Mouse (Mus musculus) 416B (cell line): ENCODE measurements at regions not wholly inside any gene's neighbourhood (a gene's known extent, or its start where the extent isn't known, plus 50 kb on each side); places are given as distances from the start of the nearest gene placed in this dataset.

Experiments
- DNase-seq: peaks from one replicate; pipeline ENCODE4 v3.0.0; 2011; ENCODE audit warnings: low read depth

DNA sequence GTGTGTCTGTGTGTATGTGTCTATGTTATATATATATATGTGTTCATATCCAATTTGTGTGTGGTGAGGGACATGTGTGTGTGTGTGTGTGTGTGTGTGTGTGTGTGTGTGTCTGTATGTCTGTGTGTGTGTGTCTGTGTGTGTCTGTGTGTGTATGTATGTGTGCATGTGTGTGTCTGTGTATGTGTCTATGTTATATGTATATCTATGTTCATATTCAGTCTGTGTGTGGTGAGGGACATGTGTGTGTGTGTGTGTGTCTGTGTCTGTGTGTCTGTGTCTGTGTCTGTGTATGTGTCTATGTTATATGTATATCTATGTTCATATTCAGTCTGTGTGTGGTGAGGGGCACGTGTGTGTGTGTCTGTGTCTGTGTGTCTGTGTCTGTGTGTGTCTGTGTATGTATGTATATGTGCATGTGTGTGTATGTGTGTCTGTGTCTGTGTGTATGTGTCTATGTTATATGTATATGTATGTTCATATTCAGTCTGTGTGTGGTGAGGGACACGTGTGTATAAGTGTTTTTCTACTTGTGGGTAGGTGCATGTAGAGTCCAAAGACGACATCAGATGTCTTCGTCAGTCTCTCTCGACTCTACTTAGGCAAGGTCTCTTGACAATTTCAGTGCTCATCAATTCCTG lies 370.5 kb upstream of the Slc7a11 start:
- no peak for DNase-seq

DNA sequence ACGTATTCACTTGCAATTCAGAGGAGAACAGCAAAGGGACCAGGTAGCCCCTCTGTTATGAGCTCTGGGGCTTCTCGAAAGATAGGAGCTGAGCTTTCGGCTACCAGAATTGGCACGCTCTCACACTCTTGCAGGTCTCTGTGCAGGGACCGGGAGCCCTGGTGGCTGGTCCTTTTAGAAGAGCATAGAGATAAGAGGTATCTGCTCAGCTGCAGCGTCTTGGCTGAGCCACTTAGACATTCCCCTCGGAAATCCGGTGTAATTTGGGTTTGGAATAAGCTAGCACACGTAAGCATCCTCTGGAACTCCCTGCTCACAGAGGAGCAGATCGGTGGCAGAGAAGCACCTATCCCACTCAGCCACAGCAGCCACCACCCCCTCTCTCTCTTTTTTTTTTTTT lies 372.3 kb upstream of the Slc7a11 start:
- no peak for DNase-seq

DNA sequence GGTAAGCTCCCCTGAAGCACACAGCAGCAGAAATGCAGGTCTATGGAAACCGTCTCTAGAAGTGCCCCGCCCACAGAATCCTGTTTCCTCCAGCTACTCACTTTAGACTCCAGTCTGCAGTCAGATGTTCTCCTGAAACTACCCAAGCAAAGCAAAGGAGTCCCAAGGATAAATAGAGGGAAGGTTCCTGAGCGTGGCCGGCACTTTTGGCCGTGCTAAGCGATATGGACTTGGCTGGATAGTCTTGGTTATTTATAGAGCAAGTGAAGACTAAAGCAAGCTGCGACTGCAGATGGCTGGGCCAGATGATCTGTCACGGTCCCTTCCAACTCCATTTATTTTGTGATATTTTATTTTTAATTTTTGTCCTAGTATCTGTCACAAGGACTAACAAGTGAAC lies 373.1 kb upstream of the Slc7a11 start:
- DNase-seq: no peak

DNA sequence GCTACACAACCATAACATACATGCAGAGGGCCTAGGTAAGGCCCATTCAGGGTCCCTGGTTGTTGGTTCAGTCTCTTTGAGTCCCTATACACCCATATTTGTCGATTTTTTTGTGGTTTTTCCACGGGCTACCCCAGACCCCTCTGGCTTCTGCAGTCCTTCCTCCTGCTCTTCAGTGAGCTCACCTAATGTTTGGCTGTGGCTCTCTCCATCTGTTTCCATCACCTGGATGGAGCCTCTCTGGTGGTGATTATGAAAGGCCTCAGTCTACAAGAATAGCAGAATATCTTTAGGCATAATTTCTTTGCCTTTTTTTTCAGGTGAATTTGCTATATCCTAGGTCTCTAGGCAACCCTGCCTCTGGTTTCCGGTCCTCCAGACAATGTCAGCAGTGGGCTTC lies 373.9 kb upstream of the Slc7a11 start:
- no peak for DNase-seq

DNA sequence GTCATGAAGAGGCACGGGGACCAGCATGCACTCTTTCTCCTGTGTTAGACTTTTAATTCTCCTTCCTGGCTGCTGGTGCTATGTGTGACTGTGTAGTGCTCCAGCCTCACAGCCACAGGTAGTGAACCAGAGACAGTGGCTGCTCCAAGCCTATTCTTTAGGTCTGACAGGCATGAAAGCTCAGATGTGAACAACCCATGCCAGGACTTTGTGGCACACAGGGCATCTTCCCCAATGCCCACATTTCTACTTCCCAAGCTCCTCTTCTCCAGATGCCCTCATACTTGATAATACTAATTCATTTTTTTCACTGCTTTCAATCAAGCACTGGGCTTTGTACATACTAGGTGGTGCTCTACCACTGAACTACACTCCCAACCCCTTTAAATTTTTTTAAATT lies 377.4 kb upstream of the Slc7a11 start:
- no peak for DNase-seq

DNA sequence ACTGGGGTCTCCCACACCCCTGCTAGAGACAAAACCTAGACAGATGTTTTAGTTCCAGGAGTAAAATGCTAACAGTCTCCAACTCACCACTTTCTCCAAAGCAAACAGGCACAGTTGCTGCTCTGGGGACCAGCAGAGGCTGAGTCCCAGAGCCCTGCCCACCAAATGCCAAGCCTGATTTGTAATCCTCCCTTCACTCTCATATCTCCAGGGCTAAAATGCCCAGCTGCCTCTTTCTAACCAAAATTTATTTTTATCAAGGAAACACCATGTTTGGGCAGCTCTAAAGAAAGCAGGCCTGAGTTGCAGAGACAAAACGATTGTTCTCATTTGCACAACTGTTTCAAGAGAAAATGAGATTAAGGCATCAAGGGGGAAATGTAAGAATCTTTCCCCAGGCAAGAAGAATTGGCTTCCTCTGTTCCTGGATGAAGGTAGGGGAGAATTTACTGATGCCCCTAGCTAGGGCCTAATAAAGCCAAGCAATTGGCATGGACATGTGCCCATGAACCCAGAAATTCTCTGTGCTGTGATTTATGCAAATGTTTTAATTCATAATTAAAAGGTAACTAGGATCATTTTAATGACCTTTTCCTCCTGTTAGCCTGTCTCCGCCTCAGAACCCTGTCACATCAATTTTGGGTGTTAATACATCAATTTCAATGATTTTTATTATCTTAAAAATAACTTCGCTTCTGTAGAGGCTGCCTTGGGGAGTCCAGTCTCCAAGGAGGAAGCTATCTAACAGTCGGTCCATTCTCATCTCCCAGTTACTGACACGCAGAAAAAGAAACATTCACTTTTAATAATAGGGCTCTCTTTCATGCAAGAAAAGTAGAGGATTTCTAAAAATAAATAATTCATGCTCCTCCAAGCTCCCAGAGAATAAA lies 382.4 kb upstream of the Slc7a11 start:
- no peak for DNase-seq

DNA sequence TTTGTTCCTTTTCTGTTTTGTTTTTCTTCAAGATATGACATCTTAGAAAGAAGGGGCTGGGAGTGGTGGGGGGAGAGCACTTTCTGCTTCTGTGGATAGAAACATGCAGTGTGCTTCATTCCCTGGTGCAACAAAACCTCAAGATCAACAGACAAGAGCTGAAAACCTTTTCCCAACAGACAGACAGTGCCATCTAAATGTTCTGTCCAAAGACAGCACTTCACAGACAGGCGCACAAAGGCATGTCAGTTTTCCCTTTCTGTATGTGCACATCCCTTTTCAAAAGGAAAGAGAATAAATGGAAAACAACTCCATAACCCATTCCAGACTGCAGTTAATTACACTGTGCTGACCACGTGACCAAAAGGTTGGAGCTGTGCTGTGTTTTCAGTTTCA lies 383.0 kb upstream of the Slc7a11 start:
- DNase-seq: no peak

DNA sequence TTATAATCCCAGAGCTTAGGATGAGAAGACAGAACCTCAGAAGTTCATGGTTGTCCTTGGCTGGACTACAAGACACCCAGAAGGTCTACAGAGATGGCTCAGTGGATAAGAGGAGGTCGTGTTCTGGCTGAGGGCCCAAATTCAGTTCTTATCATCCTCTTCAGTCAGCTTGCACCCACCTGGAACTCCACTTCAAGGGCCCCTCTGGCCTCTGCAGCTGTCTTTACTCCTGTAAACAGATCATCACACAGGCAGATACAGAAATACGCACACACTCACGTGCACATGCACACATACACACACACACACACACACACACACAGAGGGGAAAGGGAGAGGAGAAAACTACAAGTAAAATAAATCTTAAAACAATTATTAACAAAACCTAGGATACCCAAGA lies 385.8 kb upstream of the Slc7a11 start:
- no peak for DNase-seq

DNA sequence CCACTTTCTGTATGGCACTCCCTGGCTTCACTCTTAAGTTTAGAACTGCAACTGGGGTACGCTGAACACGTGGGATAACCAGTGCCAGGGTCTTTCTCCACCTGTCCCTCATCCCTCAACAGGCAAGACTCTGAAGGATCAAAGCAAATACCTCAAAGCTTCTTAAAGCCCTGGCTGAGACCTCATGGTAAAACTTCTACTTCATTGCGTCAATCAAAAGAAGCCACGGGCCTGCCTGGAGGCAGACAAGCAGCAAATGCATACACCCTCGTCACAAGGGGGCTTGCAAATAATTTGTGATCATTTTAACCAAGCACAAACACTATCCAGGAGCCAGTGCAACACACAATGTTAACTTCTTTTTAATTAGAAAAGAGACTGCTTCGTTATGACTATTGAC lies 387.0 kb upstream of the Slc7a11 start:
- DNase-seq: no peak

DNA sequence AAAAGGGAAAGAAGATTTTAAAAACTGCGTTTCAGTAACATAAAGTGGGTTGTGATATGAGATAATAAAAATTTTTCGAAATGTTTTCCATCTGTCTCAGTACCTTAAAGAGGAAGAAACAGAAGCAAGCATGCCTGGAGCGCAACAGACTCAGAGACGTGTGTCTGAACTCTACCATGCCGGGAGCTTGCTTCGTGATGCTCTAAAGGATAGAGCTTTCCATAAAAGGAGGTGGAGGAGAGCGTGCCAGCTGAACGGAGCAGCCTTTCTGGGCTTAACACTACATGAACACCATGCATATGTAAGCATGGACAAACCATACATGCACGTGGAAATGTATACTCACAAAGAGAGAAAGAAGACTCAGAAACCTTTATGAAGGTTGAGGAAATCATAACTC lies 387.5 kb upstream of the Slc7a11 start:
- DNase-seq: no peak

DNA sequence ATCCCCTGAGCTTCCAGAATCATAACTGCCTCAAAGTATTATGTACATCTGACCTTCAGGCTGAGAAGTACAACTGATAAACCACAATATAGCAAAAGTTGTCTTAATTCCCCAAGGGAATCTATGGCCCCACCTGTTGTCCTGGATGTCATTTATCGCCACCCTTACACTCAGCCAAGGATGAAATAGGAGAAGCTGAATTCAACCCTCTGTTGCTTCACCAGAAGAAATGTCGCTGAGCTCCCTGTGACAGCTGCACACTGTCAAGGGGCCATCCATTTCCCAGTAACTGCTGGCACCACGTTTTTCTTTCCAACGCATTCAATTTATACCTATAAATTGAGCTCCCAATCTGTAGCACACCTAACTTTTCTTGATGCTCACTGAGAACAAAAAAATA lies 382.0 kb upstream of the Noct start:
- no peak for DNase-seq

DNA sequence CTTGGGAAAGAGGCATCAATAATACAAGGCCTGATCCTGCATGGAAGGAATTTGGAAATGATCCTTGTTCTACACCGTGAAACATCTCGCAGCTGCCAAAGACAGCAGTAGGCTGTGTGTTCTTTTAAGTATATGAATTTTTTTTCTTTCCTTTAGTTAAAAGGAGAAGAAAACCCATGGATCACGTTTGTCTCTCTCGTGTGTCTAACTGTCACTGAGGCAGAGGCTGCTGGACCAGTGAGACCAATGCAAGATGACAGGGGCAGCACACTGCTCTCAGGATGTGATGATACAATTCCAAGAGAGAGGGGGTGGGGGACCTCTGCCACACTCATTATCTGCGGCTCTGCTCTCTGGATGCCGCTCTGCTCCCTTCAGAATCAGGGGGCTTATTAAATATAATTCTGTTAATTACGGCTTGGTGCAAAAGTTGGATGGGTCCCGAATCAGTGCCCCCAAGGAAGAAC lies 379.4 kb upstream of the Noct start:
- no peak for DNase-seq

DNA sequence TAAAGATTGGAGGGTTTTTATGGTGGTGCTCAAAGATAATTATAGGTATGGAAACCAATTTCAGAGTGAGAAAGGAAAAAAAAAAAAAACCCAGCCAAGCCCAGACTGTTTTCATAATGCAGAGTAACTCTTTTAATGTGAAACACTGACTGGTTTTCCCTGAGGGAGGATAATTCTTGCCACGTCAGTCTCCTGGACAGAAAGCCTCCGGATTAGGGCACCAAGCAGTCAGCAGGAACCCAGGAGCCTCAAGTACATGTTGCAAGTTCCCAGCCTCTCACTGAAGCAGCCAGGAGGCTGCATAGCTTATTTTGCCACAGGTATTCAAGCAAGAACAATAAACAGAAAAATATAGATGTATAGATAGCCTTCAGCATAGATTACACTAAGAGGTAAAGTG lies 378.9 kb upstream of the Noct start:
- DNase-seq: no peak

DNA sequence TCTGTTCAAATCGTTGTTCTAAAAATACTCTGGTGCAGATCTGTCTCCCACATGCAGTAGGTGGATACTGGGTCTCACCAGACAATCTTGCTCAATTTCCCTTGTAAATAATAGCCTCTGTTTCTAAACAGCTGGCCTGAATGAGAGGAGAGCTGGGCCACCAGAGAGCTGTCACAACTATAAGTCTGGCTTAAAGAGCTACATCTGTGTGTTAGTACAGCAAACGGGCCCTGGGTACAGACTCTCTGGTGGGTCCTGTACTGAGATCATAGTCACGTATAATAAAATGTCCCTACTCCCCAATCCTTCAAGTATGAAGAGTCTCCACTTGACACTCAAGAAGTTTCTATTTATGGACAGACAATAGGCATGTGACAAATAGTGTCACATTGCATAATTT lies 375.7 kb upstream of the Noct start:
- DNase-seq: no peak

DNA sequence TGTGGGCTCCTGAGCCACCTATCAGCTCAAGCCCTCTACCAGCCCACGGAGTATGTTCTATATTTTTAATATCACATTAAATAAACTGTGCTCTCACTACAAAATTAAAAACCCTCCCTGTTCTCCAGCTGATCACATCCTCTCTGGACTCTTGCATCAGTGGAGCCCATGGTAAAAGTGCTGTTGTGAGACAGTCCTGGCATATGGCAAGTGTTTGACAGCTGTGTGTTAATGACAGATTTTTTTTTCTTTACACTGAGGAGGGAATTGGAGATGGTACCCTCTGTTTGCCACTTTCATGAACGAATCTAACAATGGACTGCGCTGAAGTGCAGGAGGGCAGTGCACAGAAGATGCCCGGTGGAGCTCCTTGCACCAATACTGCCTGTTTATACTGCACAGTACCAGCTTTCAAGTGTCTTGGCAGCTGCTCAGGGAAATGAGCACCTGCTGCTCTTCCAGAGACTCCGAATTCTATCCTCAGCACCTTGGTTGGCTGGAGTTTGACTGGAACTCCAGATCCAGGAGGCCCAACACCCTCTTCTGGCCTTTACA lies 373.1 kb upstream of the Noct start:
- no peak for DNase-seq

DNA sequence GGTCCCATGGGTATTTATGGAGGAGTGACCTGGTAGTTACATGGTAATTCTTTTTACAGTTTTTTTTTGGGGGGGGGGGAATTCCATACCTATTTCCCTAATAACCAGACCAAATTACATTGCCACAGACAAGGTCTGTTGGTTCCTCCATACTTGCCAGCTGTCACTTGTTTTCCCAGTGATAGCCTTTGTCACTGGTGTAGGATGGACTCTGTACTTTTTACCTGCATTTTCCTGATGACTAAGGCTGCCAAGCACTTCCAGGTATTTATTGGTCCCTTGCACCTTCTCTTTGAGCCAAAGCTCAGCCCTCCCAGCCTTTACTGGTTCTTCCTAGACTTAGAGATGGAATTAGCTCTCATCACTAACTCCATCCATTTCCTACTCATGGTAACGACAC lies 357.1 kb upstream of the Noct start:
- no peak for DNase-seq

DNA sequence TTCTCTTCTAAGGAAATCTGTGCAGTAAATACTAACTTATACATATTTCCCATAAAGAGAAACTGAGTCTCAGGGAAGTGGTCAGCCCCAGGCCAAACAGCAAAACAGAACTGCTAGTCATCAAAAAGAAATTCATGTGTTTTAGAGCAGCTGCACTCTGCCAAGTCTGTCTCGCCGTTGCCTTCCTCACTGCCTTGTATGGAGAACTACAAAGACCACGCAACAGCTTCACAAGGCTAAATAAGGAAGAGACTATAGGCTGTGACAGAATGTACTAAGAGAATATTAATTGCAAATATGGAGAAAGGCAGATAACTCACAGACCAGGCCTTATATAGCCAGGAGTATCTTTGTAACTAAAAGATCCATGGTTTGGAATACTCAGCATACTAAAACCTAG lies 355.0 kb upstream of the Noct start:
- no peak for DNase-seq

DNA sequence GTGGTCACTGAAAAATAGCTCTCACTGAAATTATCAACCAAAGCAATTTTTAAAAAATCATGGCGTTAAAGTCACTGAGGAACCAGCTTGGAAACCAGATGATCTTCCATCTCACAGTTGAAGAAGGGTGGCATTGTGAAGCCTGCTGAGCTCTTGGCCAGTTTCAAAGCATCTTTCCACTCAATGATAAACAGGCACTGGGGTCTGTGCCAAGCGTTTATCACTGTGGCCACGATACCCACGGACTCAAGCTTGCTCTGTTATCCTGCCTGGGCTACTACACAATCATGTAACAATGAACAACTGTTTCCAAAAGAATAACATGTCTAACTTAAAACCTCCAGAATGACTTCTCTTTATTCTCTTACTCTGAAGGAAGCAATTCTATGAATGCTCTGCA lies 345.2 kb upstream of the Noct start:
- DNase-seq: no peak

DNA sequence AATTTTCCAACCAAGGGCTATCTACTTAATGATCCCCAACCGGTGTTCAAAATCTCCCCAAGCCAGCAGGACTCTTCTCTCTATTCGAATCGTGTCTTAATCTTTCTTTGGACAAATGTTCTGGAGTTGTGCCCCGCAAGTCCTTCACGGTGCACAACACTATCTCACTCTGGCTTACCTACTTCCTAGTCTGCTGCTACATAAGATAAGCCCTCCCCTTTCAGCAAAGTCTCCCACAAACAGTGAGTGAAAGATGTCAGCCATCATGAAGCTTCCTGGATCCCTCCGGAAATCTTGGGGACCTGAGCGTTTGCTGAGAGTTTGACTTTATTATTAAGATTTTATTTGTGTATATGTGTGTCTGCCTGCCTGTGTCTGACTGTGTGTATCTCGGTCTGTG lies 344.7 kb upstream of the Noct start:
- DNase-seq: no peak

DNA sequence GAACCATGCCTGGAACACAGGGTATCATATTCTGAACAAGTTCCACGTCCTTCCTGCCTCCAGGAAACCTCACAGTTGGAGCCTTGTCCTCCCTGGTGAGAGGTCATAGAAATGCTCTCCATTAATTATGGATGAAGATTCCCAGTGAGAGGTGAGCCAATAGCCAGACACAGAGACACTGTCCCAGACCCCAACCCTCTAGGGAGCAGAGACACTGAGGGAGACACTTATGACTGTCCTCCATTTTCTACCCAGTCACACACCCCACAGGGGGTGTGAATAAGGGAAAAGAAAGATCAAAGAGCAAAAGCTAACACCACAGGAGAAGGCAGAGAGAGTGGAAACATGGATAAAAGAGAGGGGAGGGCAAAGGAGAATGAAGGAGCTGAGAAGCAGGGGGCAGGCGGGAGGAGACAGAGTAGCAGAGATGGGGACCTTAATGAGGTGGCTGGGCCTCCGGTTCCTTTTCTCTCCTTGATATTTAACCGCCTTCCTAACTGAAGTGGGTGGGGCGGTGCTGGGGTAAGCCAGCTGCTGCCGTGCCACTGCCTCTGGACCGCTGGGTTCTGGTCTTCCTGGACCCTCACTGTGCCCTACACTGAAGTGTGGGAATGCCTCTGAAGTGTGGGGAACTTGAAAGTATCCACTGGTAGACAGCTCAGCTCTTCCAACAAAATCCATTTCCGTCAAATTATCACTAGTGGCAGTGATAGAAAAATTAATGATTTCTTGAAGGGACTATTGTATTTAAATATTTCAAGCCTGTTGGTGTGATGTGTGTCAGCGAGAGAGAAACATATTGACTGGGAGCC lies 342.6 kb upstream of the Noct start:
- DNase-seq: no peak

DNA sequence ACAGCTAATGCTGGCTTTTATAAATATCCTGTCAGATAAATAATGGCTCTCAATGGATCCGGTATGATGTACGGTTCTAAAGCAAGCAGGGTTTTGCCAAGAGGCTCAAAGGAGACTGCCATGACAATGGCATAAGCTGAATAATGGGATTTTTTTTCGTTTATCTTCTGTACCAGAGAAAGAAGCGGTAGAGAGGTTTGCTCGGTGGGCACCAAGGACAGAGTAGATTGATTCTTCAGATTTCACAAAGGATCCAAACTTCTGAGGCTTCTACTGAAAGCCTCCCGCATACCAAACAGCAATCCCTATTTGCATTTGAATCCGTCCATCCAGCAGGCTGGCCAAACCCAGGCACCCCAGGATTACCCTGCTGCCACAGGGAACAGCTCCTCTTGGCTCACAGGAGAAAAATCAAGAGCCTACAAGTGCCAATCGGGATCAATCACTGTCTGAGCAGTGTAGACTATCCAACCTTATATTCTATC lies 342.0 kb upstream of the Noct start:
- DNase-seq: no peak

DNA sequence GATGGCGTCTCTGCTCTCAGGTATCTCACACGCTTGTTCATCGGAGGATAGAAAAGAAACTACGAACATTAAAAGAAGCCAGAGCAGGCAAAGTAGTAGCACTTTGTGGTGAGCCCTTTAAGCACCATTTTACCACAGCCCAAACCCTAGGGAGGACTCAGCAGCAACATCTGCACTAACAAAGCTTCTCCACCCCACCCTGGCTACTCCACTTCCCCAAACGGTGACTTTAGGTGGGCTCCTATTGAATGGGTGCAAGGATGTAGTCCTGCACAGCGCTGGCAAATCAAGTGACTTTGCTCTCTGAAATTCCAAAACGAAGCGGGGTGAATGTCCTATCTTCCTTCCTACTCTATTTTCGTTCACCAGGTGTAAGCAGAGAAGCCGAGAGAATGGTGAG lies 337.9 kb upstream of the Noct start:
- no peak for DNase-seq
